Mouse (Mus musculus): ENCODE results near the gene Zfp809. TPM values are rescaled to one million over a fixed set of nuclear protein-coding genes. Genes with fewer than 3 reads are reported as not detected.
A peak's percentile ranks its signal among the peaks of the same experiment; 100 is the strongest.
"Not testable (repeated sequence)": the region's sequence is repeated elsewhere in the genome, so short reads cannot be mapped to it uniquely, and the experiment has no call there.

Zfp809 gene
- total and polyA plus RNA-seq, 2 experiments from 2014 or later = 6.8 to 10.3 TPM

- Histone ChIP-seq H3K4me1 (ENCODE audit: insufficient read depth) (no peaks in the 10 kb centered on the region), H3K27me3 (ENCODE audit: insufficient read depth, low read length) (no peaks in the 10 kb centered on the region), H3K4me2 (ENCODE audit: low read depth) (no peak overlapping the region), H3K27ac (ENCODE audit: low read depth, low read length) (no peak overlapping the region), H3K9ac (no peak overlapping the region), H3K9me3 (ENCODE audit: low read length) (no peaks in the 10 kb centered on the region), H3K36me3 (ENCODE audit: insufficient read depth) (no peaks in the 10 kb centered on the region), H3K4me3 (ENCODE audit: low read depth, low read length) (no peak overlapping the region)
- WGBS = 54% methylated on average over 7 of the region's 8 CpGs
- TF ChIP-seq CTCF (IDR thresholded peaks at IDR 0.05; ENCODE audit: low read depth) = no peak
- DNase-seq (no peak), ATAC-seq (no peak)
These were observed 7.5 kb upstream of the Zfp809 start for GRCm38 (mm10) chr9:22217858-22218493.

- Histone ChIP-seq H3K27me3 (ENCODE audit: insufficient read depth, low read length) (no peaks in the 10 kb centered on the region), H3K9ac (no peak overlapping the region), H3K4me2 (ENCODE audit: low read depth) (no peak overlapping the region), H3K36me3 (ENCODE audit: insufficient read depth) (no peaks in the 10 kb centered on the region), H3K27ac (ENCODE audit: low read depth, low read length) (no peak overlapping the region), H3K9me3 (ENCODE audit: low read length) (no peaks in the 10 kb centered on the region), H3K4me3 (ENCODE audit: low read depth, low read length) (no peak overlapping the region), H3K4me1 (ENCODE audit: insufficient read depth) (no peaks in the 10 kb centered on the region)
- TF ChIP-seq CTCF (IDR thresholded peaks at IDR 0.05; ENCODE audit: low read depth) = no peak
- no peak for DNase-seq
- no peak for ATAC-seq
- 95% methylated on average over 4 of the region's 4 CpGs for WGBS
These were observed 1.4 kb upstream of the Zfp809 start for GRCm38 (mm10) chr9:22224066-22224465.

- peak; percentile 21 for ATAC-seq
- Histone ChIP-seq H3K27me3 (ENCODE audit: insufficient read depth, low read length) (no peaks in the 10 kb centered on the region), H3K36me3 (ENCODE audit: insufficient read depth) (no peaks in the 10 kb centered on the region), H3K4me3 (ENCODE audit: low read depth, low read length) (peak overlapping the region; percentile 80), H3K9me3 (ENCODE audit: low read length) (no peaks in the 10 kb centered on the region), H3K4me1 (ENCODE audit: insufficient read depth) (no peaks in the 10 kb centered on the region), H3K27ac (ENCODE audit: low read depth, low read length) (no peak overlapping the region), H3K9ac (peak overlapping the region; percentile 63), H3K4me2 (ENCODE audit: low read depth) (peak overlapping the region; percentile 69)
- DNase-seq = peak; percentile 60
- peak; percentile 38 for TF ChIP-seq CTCF (IDR thresholded peaks at IDR 0.05; ENCODE audit: low read depth)
- 27% methylated on average over 17 of the region's 17 CpGs for WGBS
These were observed 694 bp upstream of the Zfp809 start for GRCm38 (mm10) chr9:22224536-22225503.

- not testable (repeated sequence) for H3K27me3 ChIP-seq (ENCODE audit: insufficient read depth, low read length); H3K36me3 ChIP-seq (ENCODE audit: insufficient read depth)
- WGBS = 74% methylated on average over 7 of the region's 7 CpGs
These were observed 817 bp downstream of the Zfp809 start for GRCm38 (mm10) chr9:22226389-22226673.

GRCm38 (mm10) chr9:22226846-22227245 is 1.3 kb downstream of the Zfp809 start:
- no peak for TF ChIP-seq CTCF (IDR thresholded peaks at IDR 0.05; ENCODE audit: low read depth)
- ATAC-seq (no peak), DNase-seq (no peak)
- H3K4me1 ChIP-seq (ENCODE audit: insufficient read depth) = no peaks in the 10 kb centered on the region
- no peaks in the 10 kb centered on the region for H3K9me3 ChIP-seq (ENCODE audit: low read length)
- H3K27ac ChIP-seq (ENCODE audit: low read depth, low read length) = no peak overlapping the region
- H3K4me2 ChIP-seq (ENCODE audit: low read depth) = no peak overlapping the region
- H3K27me3 ChIP-seq (ENCODE audit: insufficient read depth, low read length) = no peaks in the 10 kb centered on the region
- H3K36me3 ChIP-seq (ENCODE audit: insufficient read depth) = no peaks in the 10 kb centered on the region
- no peak overlapping the region for H3K9ac ChIP-seq
- H3K4me3 ChIP-seq (ENCODE audit: low read depth, low read length) = no peak overlapping the region
- 93% methylated on average over 15 of the region's 15 CpGs for whole genome bisulfite sequencing

More at GRCm38 (mm10) chr9:22226389-22226673, 817 bp downstream of the Zfp809 start:
- Histone ChIP-seq H3K4me3 (ENCODE audit: low read depth, low read length) (peak overlapping the region; percentile 80), H3K4me2 (ENCODE audit: low read depth) (peak overlapping the region; percentile 69)
- H3K9me3 ChIP-seq (ENCODE audit: low read length); ATAC-seq; H3K9ac ChIP-seq; DNase-seq; H3K4me1 ChIP-seq (ENCODE audit: insufficient read depth); H3K27ac ChIP-seq (ENCODE audit: low read depth, low read length): not testable (repeated sequence)

- H3K4me2 ChIP-seq (ENCODE audit: low read depth) = no peak overlapping the region
- ATAC-seq (no peak), DNase-seq (no peak)
- no peak overlapping the region for H3K9ac ChIP-seq
- 92% methylated on average over 7 of the region's 7 CpGs for WGBS
- no peak overlapping the region for H3K27ac ChIP-seq (ENCODE audit: low read depth, low read length)
- no peaks in the 10 kb centered on the region for H3K4me1 ChIP-seq (ENCODE audit: insufficient read depth)
- H3K27me3 ChIP-seq (ENCODE audit: insufficient read depth, low read length) = no peaks in the 10 kb centered on the region
- no peak overlapping the region for H3K4me3 ChIP-seq (ENCODE audit: low read depth, low read length)
- no peaks in the 10 kb centered on the region for H3K36me3 ChIP-seq (ENCODE audit: insufficient read depth)
- no peak for TF ChIP-seq CTCF (IDR thresholded peaks at IDR 0.05; ENCODE audit: low read depth)
- H3K9me3 ChIP-seq (ENCODE audit: low read length) = no peaks in the 10 kb centered on the region
These were observed 4.0 kb downstream of the Zfp809 start for GRCm38 (mm10) chr9:22229386-22230026.

- Histone ChIP-seq H3K9me3 (ENCODE audit: low read length) (no peaks in the 10 kb centered on the region), H3K9ac (no peak overlapping the region), H3K36me3 (ENCODE audit: insufficient read depth) (no peaks in the 10 kb centered on the region), H3K27ac (ENCODE audit: low read depth, low read length) (no peak overlapping the region), H3K4me3 (ENCODE audit: low read depth, low read length) (no peak overlapping the region), H3K4me2 (ENCODE audit: low read depth) (no peak overlapping the region), H3K27me3 (ENCODE audit: insufficient read depth, low read length) (no peaks in the 10 kb centered on the region), H3K4me1 (ENCODE audit: insufficient read depth) (no peaks in the 10 kb centered on the region)
- TF ChIP-seq CTCF (IDR thresholded peaks at IDR 0.05; ENCODE audit: low read depth) = no peak
- 91% methylated on average over 3 of the region's 3 CpGs for WGBS
- ATAC-seq (no peak), DNase-seq (no peak)
These were observed 4.5 kb downstream of the Zfp809 start for GRCm38 (mm10) chr9:22230061-22230460.
